Comparison of ENCODE assay signal across 9 mouse cellular contexts in genomic region chr9:61618510-61619249, GRCm38 (mm10).
DNase-seq lines count a peak whose midpoint lies in the region; ATAC-seq and TF ChIP-seq lines count a peak whose summit lies in the region.
"Had no signal": no experiment of that assay in that cellular context is flagged by ENCODE, and none has a peak within 500 bp of the region (broad histone marks: within the 10 kb centered on the region; RNA-seq: fewer than 3 reads in every experiment).

No protein-coding gene starts in this region.

- DNase-seq in hindbrain, embryonic 11.5 days (ENCODE audit: low spot score), result peak; percentile 75
- DNase-seq in brain, embryonic 14.5 days (ENCODE audit: low read depth), result peak; percentile 93
- DNase-seq in heart, adult 9 months (ENCODE audit: low spot score in 2 of 2), result peak; percentile 82 to 83
- peak; percentile 13 to 43 for DNase-seq in layer of hippocampus, adult 18-20 months (ENCODE audit: low spot score in 2 of 2)
- no peak for DNase-seq in adrenal gland, postnatal 25 days
- no peak for DNase-seq in left cerebral cortex, postnatal 25 days (ENCODE audit: low spot score in 2 of 2)

- 0 out of 2 replicates have a peak overlapping the region, but pooled peaks have one; percentile 6 for H3K27ac ChIP-seq in hindbrain, embryonic 11.5 days (ENCODE audit: low read depth, low read length)
- H3K27ac ChIP-seq in hindbrain, embryonic 16.5 days (ENCODE audit: low read depth, low read length), result no peak overlapping the region
- H3K27ac ChIP-seq: heart, embryonic 13.5 days had no signal

- H3K4me3 ChIP-seq in hindbrain, embryonic 11.5 days (ENCODE audit: low read depth, low read length), result no peak overlapping the region
- no peak overlapping the region for H3K4me3 ChIP-seq in hindbrain, embryonic 16.5 days (ENCODE audit: low read length)
- H3K4me3 ChIP-seq: heart, embryonic 13.5 days had no signal

- 33% methylated on average over 12 of the region's 12 CpGs for WGBS in hindbrain, embryonic 11.5 days
- WGBS in hindbrain, embryonic 16.5 days, result 28% methylated on average over 12 of the region's 12 CpGs

- TF ChIP-seq CTCF in brain, embryonic 14.5 days (IDR thresholded peaks at IDR 0.05; ENCODE audit: borderline replicate concordance, extremely low read depth, insufficient read depth, insufficient read length), result no peak

- H3K9me3 ChIP-seq in hindbrain, embryonic 11.5 days (ENCODE audit: control insufficient read depth, low read length), result no peaks in the 10 kb centered on the region
- no peaks in the 10 kb centered on the region for H3K9me3 ChIP-seq in hindbrain, embryonic 16.5 days (ENCODE audit: control insufficient read depth, low read length)
- H3K9me3 ChIP-seq: heart, embryonic 13.5 days had no signal

- no peaks in the 10 kb centered on the region for H3K36me3 ChIP-seq in hindbrain, embryonic 11.5 days (ENCODE audit: control insufficient read depth, insufficient read depth, low read length)
- no peaks in the 10 kb centered on the region for H3K36me3 ChIP-seq in hindbrain, embryonic 16.5 days (ENCODE audit: control insufficient read depth, insufficient read depth, low read length)
- H3K36me3 ChIP-seq: heart, embryonic 13.5 days had no signal

- H3K4me1 ChIP-seq in hindbrain, embryonic 11.5 days (replicated peaks; ENCODE audit: control insufficient read depth, insufficient read depth, low read length), result peaks cover 6% of the 10 kb centered on the region
- peaks cover 8% of the 10 kb centered on the region; the same call in 1 of the 2 replicates for H3K4me1 ChIP-seq in hindbrain, embryonic 16.5 days (ENCODE audit: control insufficient read depth, insufficient read depth, low read depth, low read length)

- intact Hi-C loops in left cerebral cortex, postnatal 25 days (cut with DNase I), result no loop called here

- H3K9ac ChIP-seq in hindbrain, embryonic 11.5 days (ENCODE audit: low read depth, low read length), result no peak overlapping the region
- H3K9ac ChIP-seq in hindbrain, embryonic 16.5 days (ENCODE audit: low read depth, low read length), result no peak overlapping the region
- H3K9ac ChIP-seq: heart, embryonic 13.5 days had no signal

- no peak for TF ChIP-seq POLR2A in brain, embryonic 14.5 days (IDR thresholded peaks at IDR 0.05; ENCODE audit: borderline replicate concordance, extremely low read depth, insufficient read depth, insufficient read length, poor library complexity, severe bottlenecking)

- ATAC-seq in hindbrain, embryonic 11.5 days (ENCODE audit: low FRiP score), result 0 out of 2 replicates have a peak, but pooled peaks have one; percentile 23
- ATAC-seq in hindbrain, embryonic 16.5 days, result no peak
- ATAC-seq in megakaryocyte, adult 5-6 weeks (ENCODE audit: poor library complexity, severe bottlenecking), result no peak

- peaks cover 8% of the 10 kb centered on the region for H3K27me3 ChIP-seq in hindbrain, embryonic 11.5 days (ENCODE audit: control insufficient read depth, insufficient read depth, low read length)
- H3K27me3 ChIP-seq in hindbrain, embryonic 16.5 days (replicated peaks; ENCODE audit: control insufficient read depth, insufficient read depth, low read length), result no peaks in the 10 kb centered on the region

- H3K4me2 ChIP-seq in hindbrain, embryonic 11.5 days (replicated peaks; ENCODE audit: low read depth, low read length), result no peak overlapping the region
- no peak overlapping the region for H3K4me2 ChIP-seq in hindbrain, embryonic 16.5 days (ENCODE audit: low read length)
- H3K4me2 ChIP-seq: heart, embryonic 13.5 days had no signal

Comparison
In these comparisons a context has a peak if more than half of its experiments do, and no peak if none do; other contexts are left out.
1. DNase-seq: peak in hindbrain, embryonic 11.5 days (single experiment), brain, embryonic 14.5 days (single experiment), heart, adult 9 months (2 of 2) and layer of hippocampus, adult 18-20 months (2 of 2); none in adrenal gland, postnatal 25 days (single experiment) and left cerebral cortex, postnatal 25 days (0 of 2).